Mouse (Mus musculus) heart, embryonic 13.5 days (tissue): ENCODE data around the gene Slc16a10. TPM values are rescaled to one million over a fixed set of nuclear protein-coding genes. Genes with fewer than 3 reads are reported as not detected.

Experiments
- polyA plus RNA-seq: library from polyadenylated mRNA; unstranded; fragments of >200 nt; fragmentation: Nextera tagmentation; extraction: Ambion mirVana; gene quantifications from 2 replicates; pipeline ENCODE4 v1.2.1, GENCODE M21; 2015

Slc16a10 gene
- polyA plus RNA-seq, 1 experiment from 2014 or later, result 14.9 TPM

Other genes with a start within 250 kb of the Slc16a10 start
- gene Mfsd4b4, start 243.0 kb downstream of the Slc16a10 start, polyA plus RNA-seq, result 3.7 and 4.0 TPM in 2 replicates
- not detected in 2 replicates for gene Mfsd4b2, start 215.3 kb downstream of the Slc16a10 start, polyA plus RNA-seq
- gene Mfsd4b3, start 182.1 kb downstream of the Slc16a10 start, polyA plus RNA-seq, result 0.64 and 0.74 TPM in 2 replicates
- gene Mfsd4b5, start 155.6 kb downstream of the Slc16a10 start, polyA plus RNA-seq, result not detected in 2 replicates
- gene Mfsd4b1, start 117.0 kb downstream of the Slc16a10 start, polyA plus RNA-seq, result 0.27 and 0.55 TPM in 2 replicates
- gene Rpf2, start 104.8 kb upstream of the Slc16a10 start, polyA plus RNA-seq, result 42.6 and 45.6 TPM in 2 replicates
- 73.8 and 78.4 TPM in 2 replicates for gene Gtf3c6, start 115.8 kb upstream of the Slc16a10 start, polyA plus RNA-seq
- 37.9 and 40.5 TPM in 2 replicates for gene Amd1, start 159.9 kb upstream of the Slc16a10 start, polyA plus RNA-seq
- gene Cdk19, start 197.3 kb upstream of the Slc16a10 start, polyA plus RNA-seq, result 5.6 and 6.1 TPM in 2 replicates